Mouse (Mus musculus) gastrocnemius, adult 18-20 months (tissue): ENCODE measurements at regions not wholly inside any gene's neighbourhood (a gene's known extent, or its start where the extent isn't known, plus 50 kb on each side); places are given as distances from the start of the nearest gene placed in this dataset.
A peak's percentile ranks its signal among the peaks of the same experiment; 100 is the strongest.

Experiments used
- DNase-seq: peaks from one replicate; pipeline ENCODE4 v3.0.0; 2021; ENCODE audit warnings: low spot score

DNA sequence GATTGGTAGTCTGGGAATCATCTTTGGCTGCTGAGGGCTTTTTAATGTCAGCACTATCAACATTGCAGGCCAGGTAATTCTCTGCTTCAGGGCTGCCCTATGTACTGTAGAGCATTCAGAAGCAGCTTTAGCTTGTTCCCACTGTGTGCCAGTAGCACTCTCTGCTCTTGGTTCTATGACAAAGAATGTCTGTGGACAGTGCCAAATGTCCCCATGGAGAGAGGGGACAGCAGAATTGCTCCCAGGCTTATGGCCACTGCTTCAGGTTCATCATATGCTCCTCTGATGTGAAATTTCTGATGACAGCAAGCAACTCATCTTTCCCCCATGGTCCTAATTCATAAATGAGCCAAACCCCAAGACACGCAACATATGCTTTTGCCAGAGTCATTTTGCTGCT, 314.3 kb downstream of the Fam19a4 start:
- no peak for DNase-seq

DNA sequence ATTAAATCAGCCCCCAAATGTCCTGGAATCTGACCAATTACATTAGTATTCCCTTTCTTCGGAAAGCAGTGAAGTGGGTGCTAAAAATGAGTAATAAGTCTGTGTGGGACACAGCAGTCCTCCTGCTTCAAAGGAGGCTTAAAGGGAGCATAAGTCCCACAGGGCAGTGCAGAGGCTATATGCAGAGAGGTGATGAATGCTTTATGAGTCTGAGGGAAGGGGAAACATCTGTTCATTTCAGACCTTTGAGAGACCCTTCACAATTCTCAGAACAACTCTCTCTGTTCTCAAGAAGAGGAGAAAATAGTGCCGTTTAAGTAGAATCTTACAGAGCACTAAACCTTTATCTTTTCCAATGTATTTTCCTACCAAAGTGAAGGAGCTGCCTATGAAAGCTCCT, 343.3 kb downstream of the Fam19a4 start:
- DNase-seq, result no peak

DNA sequence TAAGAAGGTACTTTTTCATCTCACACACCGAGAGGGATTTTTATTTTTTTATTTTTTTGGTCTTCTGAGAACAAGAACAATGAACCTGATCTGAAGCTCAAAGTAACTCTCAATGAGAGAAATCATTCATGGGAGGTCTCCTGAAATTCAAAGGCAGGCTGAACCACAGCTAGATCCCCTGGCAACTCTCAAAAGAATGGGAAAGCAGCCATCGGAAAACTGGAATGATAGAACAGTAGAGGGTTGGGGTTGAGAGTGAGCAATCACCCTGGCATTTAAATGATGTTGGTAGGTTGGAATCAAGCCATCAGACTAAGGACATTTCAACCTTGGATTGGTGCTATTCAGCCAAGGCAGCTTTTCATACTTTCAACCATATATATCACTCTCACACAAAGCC, 350.5 kb downstream of the Fam19a4 start:
- peak; percentile 1 for DNase-seq
